Mouse (Mus musculus) effector memory CD4-positive, alpha-beta T cell, adult 5 months (primary cell): ENCODE measurements around the gene Nlrp2. TPM values are rescaled to one million over a fixed set of nuclear protein-coding genes. Genes with fewer than 3 reads are reported as not detected.

ENCODE experiments used
- polyA plus RNA-seq: library from polyadenylated mRNA; unstranded; fragments of 100-300 nt; shearing (Covaris generic); gene quantifications from one replicate; pipeline ENCODE4 v1.2.1, GENCODE M21; 2017

Nlrp2 gene
- polyA plus RNA-seq: 0.11 TPM

DNA sequence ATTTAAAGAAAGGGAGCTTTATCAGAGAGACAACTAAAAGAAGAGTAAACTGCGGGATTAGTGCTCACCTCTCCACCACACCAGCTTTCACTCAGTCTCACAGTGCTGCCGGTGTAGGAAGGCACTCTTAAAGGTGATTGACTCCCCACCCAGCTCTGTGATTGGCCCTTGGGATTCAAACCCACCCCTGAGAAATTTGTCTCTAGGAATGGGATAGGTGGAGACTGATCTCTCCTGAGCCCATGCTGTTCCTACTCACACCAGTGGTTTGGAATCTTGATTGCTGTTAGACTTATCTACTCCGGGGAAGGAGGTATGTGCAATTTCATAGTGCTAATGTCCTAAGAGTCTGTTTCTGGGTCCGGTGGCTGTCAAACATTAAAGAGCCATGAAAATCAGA lies at the start of gene Nlrp2:
Nlrp2 (minus strand) TSS at position 101 of the 400 bp plus-strand sequence.

DNA sequence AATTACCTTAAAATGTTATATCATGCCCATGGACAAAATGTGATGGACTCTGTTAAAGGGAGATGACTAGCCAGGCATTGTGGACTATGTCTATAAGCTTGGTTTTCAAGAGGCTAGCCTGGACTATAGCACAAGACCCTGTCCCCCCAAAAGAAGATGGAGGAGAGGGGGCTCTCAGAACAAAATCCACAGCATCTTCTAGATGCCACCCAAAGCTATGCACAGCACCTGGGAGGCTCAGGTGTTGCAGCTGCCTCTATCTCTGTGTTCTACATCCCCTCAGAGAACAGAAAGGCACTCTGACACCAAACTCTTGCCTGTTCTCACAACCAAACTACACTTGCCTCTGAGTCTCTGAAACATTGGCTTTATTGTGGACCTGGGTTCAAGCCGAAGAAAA lies 598 bp downstream of the Nlrp2 start, which contains the start of gene Gm5065:
Gm5065 (plus strand) TSS at position 301 of the 400 bp plus-strand sequence.

Other genes starting within 250 kb of the Nlrp2 start
- gene Rfpl4, start 234.1 kb downstream of the Nlrp2 start, polyA plus RNA-seq: not detected
- gene Rasl2-9, start 225.1 kb downstream of the Nlrp2 start, polyA plus RNA-seq: not detected
- gene Vmn1r55, start 201.4 kb downstream of the Nlrp2 start, polyA plus RNA-seq: 0.12 TPM
- not detected for gene Vmn1r56, start 154.3 kb downstream of the Nlrp2 start, polyA plus RNA-seq
- not detected for gene Vmn1r57, start 132.5 kb downstream of the Nlrp2 start, polyA plus RNA-seq
- gene Gm5065, start 498 bp downstream of the Nlrp2 start, polyA plus RNA-seq: not detected
- not detected for gene Vmn1r58, start 62.4 kb upstream of the Nlrp2 start, polyA plus RNA-seq
- 0.16 TPM for gene Vmn1r59, start 105.7 kb upstream of the Nlrp2 start, polyA plus RNA-seq
- not detected for gene Vmn2r28, start 142.9 kb upstream of the Nlrp2 start, polyA plus RNA-seq
- gene Vmn1r60, start 196.3 kb upstream of the Nlrp2 start, polyA plus RNA-seq: 0.21 TPM